Mouse (Mus musculus): ENCODE data around the gene Ttn.

GRCm38 (mm10) chr2:76866928-76867327, 115.4 kb downstream of the Ttn start:
- TF ChIP-seq GATA1 (IDR thresholded peaks at IDR 0.05; ENCODE audit: low read length), result no peak
- TF ChIP-seq TAL1 (IDR thresholded peaks at IDR 0.05; ENCODE audit: low read length), result no peak
